Mouse (Mus musculus) stomach, postnatal 0 days (tissue): ENCODE measurements around the gene Cd3eap. TPM values are rescaled to one million over a fixed set of nuclear protein-coding genes. Genes with fewer than 3 reads are reported as not detected.

Experiments used
- ATAC-seq: fragments of 200-750 bp; cut with Nextera tagmentation; 2 replicates; pipeline ENCODE4 v1.8.0; 2017; ENCODE audit not compliant: low FRiP score, low TSS enrichment
- DNase-seq: peaks from one replicate; pipeline ENCODE4 v3.0.0-alpha.2; 2016; ENCODE audit warnings: low spot score
- H3K27ac ChIP-seq: fragments of 300-500 bp; sonication (generic); replicated peaks from 2 replicates; pipeline ENCODE4 v1.5.1; 2014; ENCODE audit warnings: mild to moderate bottlenecking, control low read depth
- H3K27me3 ChIP-seq: fragments of 300-500 bp; sonication (generic); 2 replicates; pipeline ENCODE4 v1.6.1; 2014; ENCODE audit warnings: low read length; ENCODE audit not compliant: control insufficient read depth, insufficient read depth
- H3K36me3 ChIP-seq: fragments of 300-500 bp; sonication (generic); 2 replicates; pipeline ENCODE4 v1.6.1; 2014; ENCODE audit warnings: low read length, mixed read lengths; ENCODE audit not compliant: control insufficient read depth, insufficient read depth
- H3K4me1 ChIP-seq: fragments of 300-500 bp; sonication (generic); replicated peaks from 2 replicates; pipeline ENCODE4 v1.6.1; 2014; ENCODE audit warnings: antibody characterized with exemption; ENCODE audit not compliant: control insufficient read depth, insufficient read depth
- H3K4me2 ChIP-seq: fragments of 300-500 bp; sonication (generic); replicated peaks from 2 replicates; pipeline ENCODE4 v1.6.1; 2014; ENCODE audit warnings: low read depth, mild to moderate bottlenecking, control low read depth, moderate library complexity
- H3K4me3 ChIP-seq: fragments of 300-500 bp; sonication (generic); 2 replicates; pipeline ENCODE4 v1.5.1; 2014; ENCODE audit warnings: low read depth, low read length, control low read depth
- H3K9ac ChIP-seq: fragments of 300-500 bp; sonication (generic); 2 replicates; pipeline ENCODE4 v1.6.1; 2014; ENCODE audit warnings: mild to moderate bottlenecking, low read length, control low read depth, mixed read lengths
- H3K9me3 ChIP-seq: fragments of 300-500 bp; sonication (generic); 2 replicates; pipeline ENCODE4 v1.6.1; 2016; ENCODE audit warnings: low read length; ENCODE audit not compliant: control insufficient read depth
- CTCF ChIP-seq: IDR thresholded peaks from 2 replicates; pipeline ENCODE4 v1.5.1; 2016; ENCODE audit warnings: antibody characterized with exemption, low read depth, mild to moderate bottlenecking, moderate library complexity
- EP300 ChIP-seq: optimal IDR thresholded peaks from 2 replicates; pipeline ENCODE3; 2016; ENCODE audit warnings: antibody characterized with exemption
- WGBS: fragments of 180-500 bp; shearing (Covaris S2); extraction: QIAGEN DNeasy Blood & Tissue Kit; methylation state at CpG from one replicate; pipeline ENCODE4 v1.1.7; 2014; 5-methylcytosine and 5-hydroxymethylcytosine counted together
- polyA plus RNA-seq: library from polyadenylated mRNA; unstranded; fragments of >200 nt; fragmentation: Nextera tagmentation; extraction: Ambion mirVana; gene quantifications from 2 replicates; pipeline ENCODE4 v1.2.1, GENCODE M21; 2015

Cd3eap gene
- polyA plus RNA-seq, 1 experiment from 2014 or later, result 13.4 TPM

DNA sequence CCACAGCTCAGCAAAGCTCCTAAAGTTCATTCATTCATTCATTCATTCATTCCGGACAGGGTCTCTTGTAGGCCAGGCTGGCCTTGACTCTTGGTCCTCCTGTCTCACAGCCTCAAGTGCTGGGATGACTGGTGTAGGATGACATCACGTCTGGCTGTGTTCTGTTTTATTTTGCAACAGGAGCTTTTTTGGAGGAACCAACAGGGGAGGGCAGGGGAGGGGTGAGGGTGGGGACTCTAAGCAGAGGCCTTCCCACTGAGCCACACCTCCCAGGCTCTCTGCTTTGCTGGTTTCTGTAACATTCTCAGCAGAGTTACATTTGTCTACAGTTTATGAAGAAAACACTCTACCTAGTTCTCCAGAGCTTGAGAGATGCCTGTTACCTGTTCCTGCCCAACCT, 21.2 kb downstream of the Cd3eap start:
- no peaks in the 10 kb centered on the region for H3K27me3 ChIP-seq
- DNase-seq (no peak), ATAC-seq (no peak)
- no peak overlapping the region for H3K4me2 ChIP-seq
- H3K4me3 ChIP-seq, result no peak overlapping the region
- H3K9ac ChIP-seq, result no peak overlapping the region
- no peaks in the 10 kb centered on the region for H3K9me3 ChIP-seq
- 53% methylated on average over 2 of the region's 2 CpGs for WGBS
- TF ChIP-seq CTCF (no peak), EP300 (no peak)
- H3K27ac ChIP-seq, result no peak overlapping the region
- H3K4me1 ChIP-seq, result 0 out of 2 replicates have a peak, but pooled peaks cover 2% of the 10 kb centered on the region
- no peaks in the 10 kb centered on the region for H3K36me3 ChIP-seq

DNA sequence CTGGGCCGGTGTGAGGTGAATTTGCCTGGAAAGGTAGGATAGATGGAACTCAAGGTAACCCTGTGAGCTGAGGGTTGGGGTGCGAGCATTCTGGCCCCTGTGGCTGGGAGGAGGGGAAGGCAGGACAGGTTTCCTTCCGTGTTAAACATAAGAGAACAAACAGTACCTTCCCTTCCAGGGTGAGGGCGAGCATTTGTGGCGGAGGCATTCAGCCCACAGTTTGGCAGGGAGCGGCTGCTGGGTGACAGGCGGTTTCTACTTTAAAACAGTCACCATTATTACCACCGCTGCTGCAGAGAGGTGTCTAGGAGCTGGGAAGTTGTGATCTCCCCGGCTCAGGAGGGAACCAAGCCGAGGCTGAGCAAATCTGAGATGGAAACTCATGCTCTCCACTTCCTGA, 22.2 kb downstream of the Cd3eap start:
- Histone ChIP-seq H3K4me3 (no peak overlapping the region), H3K27me3 (no peaks in the 10 kb centered on the region), H3K4me2 (no peak overlapping the region), H3K4me1 (no peaks in the 10 kb centered on the region), H3K9me3 (no peaks in the 10 kb centered on the region), H3K27ac (no peak overlapping the region), H3K9ac (no peak overlapping the region), H3K36me3 (no peaks in the 10 kb centered on the region)
- WGBS, result 46% methylated on average over 10 of the region's 10 CpGs
- peak; percentile 22 for DNase-seq
- ATAC-seq, result no peak
- TF ChIP-seq CTCF (no peak), EP300 (no peak)

- no peak for TF ChIP-seq CTCF
- no peak for TF ChIP-seq EP300
- DNase-seq (no peak), ATAC-seq (no peak)
- Histone ChIP-seq H3K4me2 (no peak overlapping the region), H3K27me3 (no peaks in the 10 kb centered on the region), H3K4me1 (no peaks in the 10 kb centered on the region), H3K9me3 (no peaks in the 10 kb centered on the region), H3K9ac (no peak overlapping the region), H3K27ac (no peak overlapping the region), H3K36me3 (no peaks in the 10 kb centered on the region), H3K4me3 (no peak overlapping the region)
- WGBS, result 44% methylated on average over 3 of the region's 3 CpGs
These were observed 23.7 kb downstream of the Cd3eap start for GRCm38 (mm10) chr7:19335583-19335982.

- under 1% methylated on average over 52 of the region's 52 CpGs for WGBS
- H3K9me3 ChIP-seq, result no peaks in the 10 kb centered on the region
- no peak for TF ChIP-seq CTCF
- TF ChIP-seq EP300, result no peak
- H3K27me3 ChIP-seq, result no peaks in the 10 kb centered on the region
- peak overlapping the region; percentile 77 for H3K4me2 ChIP-seq
- no peaks in the 10 kb centered on the region for H3K4me1 ChIP-seq
- peak overlapping the region; percentile 74 for H3K9ac ChIP-seq
- peak overlapping the region; percentile 67 for H3K27ac ChIP-seq
- H3K4me3 ChIP-seq, result peak overlapping the region; percentile 55
- ATAC-seq (peak; percentile 62), DNase-seq (peak; percentile 76)
- H3K36me3 ChIP-seq, result no peaks in the 10 kb centered on the region
These were observed 26.5 kb downstream of the Cd3eap start for GRCm38 (mm10) chr7:19332709-19333352.

DNA sequence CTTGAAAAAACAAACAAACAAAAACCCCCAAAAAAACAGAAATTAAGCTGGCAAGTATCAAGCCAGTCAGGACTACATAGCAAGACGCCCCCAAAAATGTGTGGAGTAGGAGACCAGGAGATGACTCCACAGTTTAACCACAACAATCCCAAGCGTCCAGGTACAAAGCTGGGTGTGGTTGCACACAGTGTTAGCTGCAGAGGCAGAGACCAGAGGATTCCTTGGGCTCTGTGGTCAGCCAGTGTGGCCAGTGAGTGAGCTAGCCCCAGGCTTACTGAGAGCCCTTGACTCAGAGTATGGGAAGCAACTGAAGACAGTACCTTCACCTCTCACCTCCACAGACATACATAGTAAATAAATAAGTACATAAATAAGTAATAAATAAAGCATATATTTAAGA, 27.4 kb downstream of the Cd3eap start:
- no peak for DNase-seq
- no peaks in the 10 kb centered on the region for H3K27me3 ChIP-seq
- no peak for ATAC-seq
- H3K4me2 ChIP-seq, result no peak overlapping the region
- H3K4me3 ChIP-seq, result no peak overlapping the region
- H3K9ac ChIP-seq, result no peak overlapping the region
- H3K9me3 ChIP-seq, result no peaks in the 10 kb centered on the region
- TF ChIP-seq EP300 (no peak), CTCF (no peak)
- H3K27ac ChIP-seq, result no peak overlapping the region
- no peaks in the 10 kb centered on the region for H3K4me1 ChIP-seq
- H3K36me3 ChIP-seq, result no peaks in the 10 kb centered on the region
- 71% methylated on average over 2 of the region's 2 CpGs for WGBS

DNA sequence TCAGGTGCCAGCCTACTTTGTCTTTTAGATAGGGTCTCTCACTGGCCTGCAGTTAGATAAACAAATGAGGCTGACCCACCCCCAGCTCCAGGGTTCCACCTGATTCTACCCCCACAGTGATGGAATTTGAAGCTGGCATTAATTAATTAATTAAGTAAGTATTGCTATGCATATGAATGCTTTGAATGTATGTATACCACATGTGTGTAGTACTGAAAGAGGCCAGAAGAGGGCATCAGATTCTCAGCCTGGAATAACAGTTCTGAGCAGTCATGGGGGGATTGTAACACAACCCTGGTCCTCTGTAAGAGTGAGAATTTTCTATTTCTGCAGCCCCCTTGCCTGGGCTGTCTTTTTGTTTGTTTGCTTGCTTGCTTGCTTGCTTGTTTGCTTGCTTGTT, 30.9 kb downstream of the Cd3eap start:
- no peak for DNase-seq
- no peak overlapping the region for H3K4me2 ChIP-seq
- H3K27me3 ChIP-seq, result no peaks in the 10 kb centered on the region
- H3K4me1 ChIP-seq, result peaks cover 3% of the 10 kb centered on the region; the same call in 1 of the 2 replicates
- H3K36me3 ChIP-seq, result no peaks in the 10 kb centered on the region
- H3K9ac ChIP-seq, result no peak overlapping the region
- ATAC-seq, result no peak
- no peaks in the 10 kb centered on the region for H3K9me3 ChIP-seq
- peak; percentile 59 for TF ChIP-seq CTCF
- TF ChIP-seq EP300, result no peak
- no peak overlapping the region for H3K4me3 ChIP-seq
- no peak overlapping the region for H3K27ac ChIP-seq
